Comparison of ENCODE assay signal across 13 mouse cellular contexts in genomic region chr2:169935642-169936041, GRCm38 (mm10).
"Had no signal": no experiment of that assay in that cellular context is flagged by ENCODE, and none has a peak within 500 bp of the region (broad histone marks: within the 10 kb centered on the region; RNA-seq: fewer than 3 reads in every experiment).

No protein-coding gene starts in this region.

- H3K36me3 ChIP-seq: kidney, embryonic 15.5 days; limb, embryonic 15.5 days; liver, embryonic 12.5 days; neural tube, embryonic 13.5 days had no signal

- H3K27me3 ChIP-seq: kidney, embryonic 15.5 days; limb, embryonic 15.5 days; liver, embryonic 12.5 days; megakaryocyte, embryonic 14.5 days; neural tube, embryonic 13.5 days had no signal

- ATAC-seq: liver, embryonic 12.5 days; midbrain, embryonic 16.5 days had no signal

- DNase-seq: kidney, adult 2 months; kidney, postnatal 14 days; lung, postnatal 36 days; right cerebral cortex, postnatal 25 days; thymus, postnatal 36 days had no signal

- H3K4me3 ChIP-seq: kidney, embryonic 15.5 days; left cerebral cortex, adult 2 months; limb, embryonic 15.5 days; liver, embryonic 12.5 days; megakaryocyte, embryonic 14.5 days; neural tube, embryonic 13.5 days had no signal

- H3K4me2 ChIP-seq: kidney, embryonic 15.5 days; limb, embryonic 15.5 days; liver, embryonic 12.5 days; midbrain, embryonic 11.5 days; neural tube, embryonic 13.5 days had no signal

- H3K27ac ChIP-seq: kidney, embryonic 15.5 days; left cerebral cortex, adult 2 months; limb, embryonic 15.5 days; liver, embryonic 12.5 days; neural tube, embryonic 13.5 days had no signal

- H3K4me1 ChIP-seq: kidney, embryonic 15.5 days; limb, embryonic 15.5 days; liver, embryonic 12.5 days; megakaryocyte, embryonic 14.5 days had no signal

- H3K9me3 ChIP-seq: kidney, embryonic 15.5 days; limb, embryonic 15.5 days; liver, embryonic 12.5 days; megakaryocyte, embryonic 14.5 days; neural tube, embryonic 13.5 days had no signal

- H3K9ac ChIP-seq: kidney, embryonic 15.5 days; limb, embryonic 15.5 days; liver, embryonic 12.5 days; neural tube, embryonic 13.5 days had no signal
